Mouse (Mus musculus) cerebellum, postnatal 10 days (tissue): ENCODE data around the gene Hist1h3c.
"Not testable (repeated sequence)": the region's sequence is repeated elsewhere in the genome, so short reads cannot be mapped to it uniquely, and the experiment has no call there.

ENCODE experiments used
- DNase-seq, 2 experiments: peaks; one replicate each; pipeline ENCODE4 v3.0.0; 2021; ENCODE audit warnings: mixed read lengths in 2 of 2

Hist1h3c gene

GRCm38 (mm10) chr13:23739069-23739921 is 6.1 kb downstream of the Hist1h3c start:
- DNase-seq, result peak; percentile 90 to 93

GRCm38 (mm10) chr13:23738677-23739068 is 6.7 kb downstream of the Hist1h3c start, which contains the start of gene Hist1h1c:
Gene Hist1h1c (plus strand): TSS chr13:23738808.
- peak; percentile 90 for DNase-seq

GRCm38 (mm10) chr13:23738041-23738440 is 7.4 kb downstream of the Hist1h3c start:
- DNase-seq, result peak; percentile 26 to 48

GRCm38 (mm10) chr13:23737091-23737490 is 8.3 kb downstream of the Hist1h3c start:
- DNase-seq, result no peak

GRCm38 (mm10) chr13:23732156-23732804 is 13.1 kb downstream of the Hist1h3c start:
- DNase-seq, result peak; percentile 42 to 61

GRCm38 (mm10) chr13:23730479-23730878 is 14.9 kb downstream of the Hist1h3c start:
- no peak for DNase-seq

- DNase-seq, result no peak
Observed at GRCm38 (mm10) chr13:23729706-23730105, 15.7 kb downstream of the Hist1h3c start.

GRCm38 (mm10) chr13:23729192-23729525 is 16.2 kb downstream of the Hist1h3c start:
- no peak for DNase-seq

- DNase-seq, result no peak
Observed at GRCm38 (mm10) chr13:23728472-23729191, 16.8 kb downstream of the Hist1h3c start.

GRCm38 (mm10) chr13:23725213-23725612 is 20.2 kb downstream of the Hist1h3c start:
- no peak for DNase-seq

- DNase-seq, result no peak
Observed at GRCm38 (mm10) chr13:23724239-23724638, 21.2 kb downstream of the Hist1h3c start.

GRCm38 (mm10) chr13:23717593-23718245 is 27.7 kb downstream of the Hist1h3c start:
- not testable (repeated sequence) for DNase-seq

GRCm38 (mm10) chr13:23717176-23717575 is 28.2 kb downstream of the Hist1h3c start:
- DNase-seq, result no peak

- no peak for DNase-seq
Observed at GRCm38 (mm10) chr13:23716261-23717042, 28.9 kb downstream of the Hist1h3c start.

- peak; percentile 33 for DNase-seq
Observed at GRCm38 (mm10) chr13:23710374-23711089, 34.9 kb downstream of the Hist1h3c start, which contains the start of gene Hfe. Gene Hfe (minus strand): TSS chr13:23710854.

GRCm38 (mm10) chr13:23709714-23710373 is 35.6 kb downstream of the Hist1h3c start:
- DNase-seq, result peak; percentile 29 to 40

- no peak for DNase-seq
Observed at GRCm38 (mm10) chr13:23708654-23709053, 36.7 kb downstream of the Hist1h3c start.

GRCm38 (mm10) chr13:23708041-23708440 is 37.4 kb downstream of the Hist1h3c start:
- no peak for DNase-seq

GRCm38 (mm10) chr13:23706771-23707170 is 38.6 kb downstream of the Hist1h3c start:
- DNase-seq, result no peak

GRCm38 (mm10) chr13:23705751-23706356 is 39.5 kb downstream of the Hist1h3c start:
- DNase-seq, result no peak
